Mouse (Mus musculus): Measurements from ENCODE around the gene Npas3. TPM values are rescaled to one million over a fixed set of nuclear protein-coding genes. Genes with fewer than 3 reads are reported as not detected.

The Npas3 gene
- total RNA-seq, 2 experiments from 2014 or later: 43.7 to 47.4 TPM

DNA sequence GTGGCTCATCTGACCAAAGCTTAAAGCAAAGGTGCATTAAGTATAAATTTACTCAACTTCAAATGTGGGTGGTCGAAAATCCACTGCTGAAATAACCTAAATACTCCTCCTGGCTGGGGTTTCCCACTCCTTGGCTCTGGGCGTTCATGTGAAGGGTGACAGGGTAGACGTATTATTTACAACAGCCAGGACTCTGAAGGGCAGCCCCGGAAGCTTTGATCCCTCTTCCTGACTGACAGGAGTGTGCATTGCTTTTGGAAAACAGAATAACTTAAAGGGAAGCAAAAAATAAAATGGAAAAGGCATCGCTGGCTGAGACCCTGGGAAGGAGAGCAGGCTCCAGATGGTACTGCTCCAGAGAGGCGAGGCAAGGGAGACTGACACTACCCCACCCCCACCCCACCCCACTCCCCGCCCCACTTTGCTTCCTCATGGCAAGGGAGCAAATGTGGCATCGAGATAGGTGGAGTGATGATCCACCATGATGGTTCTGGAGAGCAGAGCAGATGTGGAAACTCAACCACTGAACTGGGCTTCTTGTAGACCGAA is 794.6 kb downstream of the Npas3 start:
- intact Hi-C loops (cut with DNase I): loop anchor here (10.0 kb wide), 1 partner anchor 998 kb away; no protein-coding TSS in a partner anchor
- no peak for DNase-seq

GRCm38 (mm10) chr12:54044606-54045334 is 796.3 kb downstream of the Npas3 start:
- no peak for DNase-seq
- intact Hi-C loops (cut with DNase I): loop anchor here (10.0 kb wide), 1 partner anchor 1000 kb away; no protein-coding TSS in a partner anchor

- DNase-seq: no peak
- intact Hi-C loops (cut with DNase I): loop anchor here (10.0 kb wide), 1 partner anchor 1001 kb away; no protein-coding TSS in a partner anchor
Measured at GRCm38 (mm10) chr12:54045360-54045759, 796.9 kb downstream of the Npas3 start.

DNA sequence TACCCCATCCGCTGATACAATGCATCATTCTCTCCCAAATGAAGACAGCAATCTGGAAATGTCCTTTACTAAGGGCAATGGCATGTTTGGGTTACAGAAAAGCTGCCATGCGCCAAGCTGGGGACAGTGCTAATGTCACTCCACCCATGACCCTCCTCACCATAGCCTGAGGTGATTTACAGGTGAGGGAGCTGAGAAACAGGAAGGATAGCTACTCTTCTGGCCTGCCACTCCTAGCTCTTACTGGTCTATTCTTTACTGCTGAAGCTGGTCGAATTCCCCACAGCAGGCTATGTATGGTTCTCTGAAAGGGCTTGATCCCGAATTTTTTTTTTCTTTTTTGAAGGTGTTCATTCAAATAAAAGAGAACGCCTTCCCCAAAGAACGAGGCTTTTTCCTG is 798.3 kb downstream of the Npas3 start:
- no peak for DNase-seq
- intact Hi-C loops (cut with DNase I): loop anchor here (10.0 kb wide), 1 partner anchor 1002 kb away; no protein-coding TSS in a partner anchor

- no peak for DNase-seq
- intact Hi-C loops (cut with DNase I): loop anchor here (10.0 kb wide), 1 partner anchor 1003 kb away; no protein-coding TSS in a partner anchor
Measured at GRCm38 (mm10) chr12:54048126-54048525, 799.6 kb downstream of the Npas3 start.

DNA sequence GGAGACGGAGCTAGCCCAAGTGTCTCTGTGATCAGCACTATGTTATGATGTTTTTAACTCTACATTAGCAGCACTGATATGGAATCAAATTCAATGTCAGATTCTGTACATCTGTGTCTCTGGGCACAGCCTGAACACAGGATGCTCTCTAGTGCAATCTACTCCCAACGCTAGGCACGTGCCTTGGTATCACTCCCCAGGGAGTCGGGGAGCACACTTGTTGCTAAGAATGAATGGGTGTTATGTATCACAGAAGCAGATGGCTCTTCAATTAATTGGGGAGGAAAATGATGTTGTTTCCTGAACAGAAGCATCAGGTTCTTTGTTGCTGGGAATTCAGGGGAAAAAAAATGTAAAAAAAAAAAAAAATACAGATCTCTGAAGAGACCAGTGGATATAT is 801.4 kb downstream of the Npas3 start:
- DNase-seq: no peak
- intact Hi-C loops (cut with DNase I): loop anchor here (10.0 kb wide), 1 partner anchor 1005 kb away; no protein-coding TSS in a partner anchor

- DNase-seq: no peak
- intact Hi-C loops (cut with DNase I): no loop called here
Measured at GRCm38 (mm10) chr12:54052939-54053338, 804.5 kb downstream of the Npas3 start.

DNA sequence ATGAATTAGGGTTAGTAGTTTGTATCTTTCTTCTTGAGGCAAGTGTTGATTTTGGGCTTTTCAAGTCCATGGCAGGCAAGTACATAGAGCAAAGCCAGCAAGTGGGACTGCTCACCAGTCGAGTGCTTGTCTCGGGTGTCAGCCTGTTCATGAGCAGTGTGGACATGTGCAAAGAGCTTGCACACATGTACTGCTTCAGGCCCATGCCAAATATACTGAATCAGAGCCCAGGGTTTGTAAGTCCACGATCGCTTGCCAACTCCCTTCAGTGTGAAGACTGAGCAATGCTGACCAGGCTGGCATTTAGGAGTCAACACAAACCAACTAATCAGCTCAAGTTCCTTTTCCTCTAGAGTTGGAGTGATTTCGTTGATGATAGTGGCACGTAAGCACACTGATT is 805.1 kb downstream of the Npas3 start:
- intact Hi-C loops (cut with DNase I): no loop called here
- DNase-seq: peak; percentile 20

- peak; percentile 90 for DNase-seq
- intact Hi-C loops (cut with DNase I): loop anchor here (5.0 kb wide), 2 partner anchors 808 to 1143 kb away; no protein-coding TSS in a partner anchor
Measured at GRCm38 (mm10) chr12:54060732-54061131, 812.3 kb downstream of the Npas3 start.

GRCm38 (mm10) chr12:54061168-54061567 is 812.7 kb downstream of the Npas3 start:
- no peak for DNase-seq
- intact Hi-C loops (cut with DNase I): loop anchor here (5.0 kb wide), 2 partner anchors 809 to 1144 kb away; no protein-coding TSS in a partner anchor

DNA sequence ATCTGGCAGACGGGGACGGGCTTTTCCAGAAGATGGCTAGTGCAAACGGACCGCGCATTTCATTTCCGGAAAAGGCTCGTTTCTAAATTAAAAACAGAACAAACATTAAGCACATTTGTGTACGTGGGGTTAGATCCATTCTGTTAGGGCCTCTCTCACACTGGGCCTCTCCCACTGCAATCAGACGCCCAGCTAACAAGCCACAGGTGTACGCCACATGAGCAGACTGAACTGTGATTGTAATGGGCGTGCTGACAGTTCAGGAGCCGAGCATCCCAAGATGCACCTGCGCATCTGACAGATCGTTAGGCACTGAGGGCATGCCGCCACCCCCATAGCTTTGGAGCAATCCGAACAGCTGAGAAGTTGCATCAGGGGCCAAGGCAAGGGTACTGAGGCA is 816.5 kb downstream of the Npas3 start:
- no peak for DNase-seq
- intact Hi-C loops (cut with DNase I): loop anchor here (5.0 kb wide), 2 partner anchors 813 to 1148 kb away; no protein-coding TSS in a partner anchor

DNA sequence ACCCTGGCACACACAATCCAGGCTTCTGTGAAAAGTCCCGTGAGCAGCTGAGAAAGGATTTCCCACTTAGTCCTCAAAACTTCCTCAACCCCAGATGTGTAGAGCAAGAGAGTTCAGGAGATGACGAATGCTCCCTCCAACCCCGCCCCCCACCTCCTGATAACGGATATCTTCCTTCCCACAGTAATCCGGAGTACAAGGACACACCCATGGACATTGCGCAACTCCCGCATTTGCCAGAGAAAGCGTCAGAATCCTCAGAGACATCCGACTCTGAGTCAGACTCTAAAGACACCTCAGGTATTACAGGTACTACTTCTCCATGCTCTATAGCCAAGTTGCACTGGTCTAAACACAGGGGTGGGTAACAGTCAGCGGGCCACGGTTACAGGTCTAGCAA is 817.1 kb downstream of the Npas3 start:
- intact Hi-C loops (cut with DNase I): no loop called here
- DNase-seq: no peak

DNA sequence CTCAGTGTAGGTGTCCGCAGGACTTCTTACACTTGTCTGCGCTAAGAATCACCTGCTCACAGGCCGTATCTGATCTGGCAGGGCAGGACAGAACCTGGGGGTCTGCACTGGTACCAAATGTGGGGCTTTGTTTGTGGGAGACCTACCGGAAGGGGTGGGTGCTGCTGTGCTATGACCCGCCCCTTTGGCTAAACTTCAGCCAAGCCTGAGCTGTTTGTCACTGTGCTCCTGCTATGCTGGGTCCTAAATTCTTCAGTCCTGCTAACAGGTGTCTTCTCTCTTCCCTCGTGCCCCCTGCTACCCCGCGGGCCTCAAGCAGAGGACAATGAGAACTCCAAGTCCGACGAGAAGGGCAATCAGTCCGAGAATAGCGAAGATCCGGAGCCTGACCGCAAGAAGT is 818.9 kb downstream of the Npas3 start:
- DNase-seq: no peak
- intact Hi-C loops (cut with DNase I): no loop called here

DNA sequence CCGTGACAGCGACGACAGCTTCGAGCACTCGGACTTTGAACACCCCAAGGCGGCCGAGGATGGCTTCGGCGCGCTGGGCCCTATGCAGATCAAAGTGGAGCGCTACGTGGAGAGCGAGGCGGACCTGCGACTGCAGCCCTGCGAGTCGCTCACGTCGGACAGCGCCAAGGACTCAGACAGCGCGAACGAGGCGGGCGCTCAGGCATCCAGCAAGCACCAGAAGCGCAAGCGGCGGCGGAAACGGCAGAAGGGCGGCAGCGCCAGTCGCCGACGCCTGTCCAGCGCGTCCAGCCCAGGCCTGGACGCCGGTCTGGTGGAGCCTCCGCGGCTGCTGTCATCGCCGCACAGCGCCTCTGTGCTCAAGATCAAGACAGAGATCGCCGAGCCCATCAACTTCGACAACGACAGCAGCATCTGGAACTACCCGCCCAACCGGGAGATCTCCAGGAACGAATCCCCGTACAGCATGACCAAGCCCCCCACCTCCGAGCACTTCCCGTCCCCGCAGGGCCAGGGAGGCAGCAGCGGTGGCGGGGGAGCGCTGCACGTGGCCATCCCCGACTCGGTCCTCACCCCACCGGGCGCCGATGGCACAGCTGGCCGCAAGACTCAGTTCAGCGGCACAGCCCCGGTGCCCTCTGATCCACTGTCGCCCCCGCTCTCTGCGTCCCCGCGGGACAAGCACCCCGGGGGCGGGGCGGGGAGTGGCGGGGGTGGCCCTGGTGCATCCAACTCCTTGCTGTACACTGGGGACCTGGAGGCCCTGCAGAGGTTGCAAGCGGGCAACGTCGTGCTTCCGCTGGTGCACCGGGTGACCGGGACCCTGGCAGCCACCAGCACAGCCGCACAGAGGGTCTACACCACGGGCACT is 819.6 kb downstream of the Npas3 start:
- DNase-seq: peak; percentile 30

GRCm38 (mm10) chr12:54068757-54069146 is 820.3 kb downstream of the Npas3 start:
- intact Hi-C loops (cut with DNase I): no loop called here
- peak; percentile 13 for DNase-seq

More for the DNA sequence above, 819.6 kb downstream of the Npas3 start:
- intact Hi-C loops (cut with DNase I): no loop called here

DNA sequence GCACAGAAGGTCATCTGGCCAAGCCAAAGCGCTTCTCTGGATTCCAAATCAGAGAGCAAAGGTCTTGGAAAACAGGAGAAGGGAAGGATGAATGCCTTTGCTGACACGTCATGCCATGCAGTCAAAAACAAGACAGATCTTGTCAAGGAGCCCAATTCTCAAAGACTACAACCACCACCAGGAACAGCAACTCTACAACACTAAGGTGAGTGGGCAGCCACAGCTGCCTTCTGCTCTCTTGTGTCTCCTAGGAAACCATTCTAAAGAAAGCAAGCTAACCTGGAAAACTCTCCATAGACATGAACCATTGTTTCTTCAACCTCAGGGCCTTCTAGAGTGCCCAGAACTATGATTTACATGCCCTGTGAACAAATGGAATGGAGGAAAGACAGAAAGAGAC is 825.5 kb downstream of the Npas3 start:
- no peak for DNase-seq
- intact Hi-C loops (cut with DNase I): no loop called here

DNA sequence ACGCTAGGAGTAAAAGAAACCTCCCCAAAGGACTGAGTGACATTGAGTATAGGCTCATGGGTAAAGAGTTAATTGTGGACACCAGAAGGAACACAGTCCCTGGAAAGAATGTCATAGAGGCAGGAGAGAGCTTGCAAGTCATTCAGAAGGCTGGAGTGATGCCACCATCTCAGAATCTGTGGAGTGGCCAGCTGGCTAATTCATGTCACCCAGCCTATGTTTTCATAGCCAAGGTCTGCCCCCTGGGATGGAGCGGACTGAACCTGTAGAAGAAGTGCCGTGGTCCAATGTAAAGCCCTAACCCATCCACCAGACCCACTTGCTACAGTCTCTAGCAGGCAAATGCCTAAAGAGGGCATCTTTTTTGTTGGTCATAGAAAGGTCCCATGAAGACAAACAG is 832.5 kb downstream of the Npas3 start:
- peak; percentile 14 for DNase-seq
- intact Hi-C loops (cut with DNase I): no loop called here

GRCm38 (mm10) chr12:54093729-54094128 is 845.3 kb downstream of the Npas3 start:
- DNase-seq: no peak

DNA sequence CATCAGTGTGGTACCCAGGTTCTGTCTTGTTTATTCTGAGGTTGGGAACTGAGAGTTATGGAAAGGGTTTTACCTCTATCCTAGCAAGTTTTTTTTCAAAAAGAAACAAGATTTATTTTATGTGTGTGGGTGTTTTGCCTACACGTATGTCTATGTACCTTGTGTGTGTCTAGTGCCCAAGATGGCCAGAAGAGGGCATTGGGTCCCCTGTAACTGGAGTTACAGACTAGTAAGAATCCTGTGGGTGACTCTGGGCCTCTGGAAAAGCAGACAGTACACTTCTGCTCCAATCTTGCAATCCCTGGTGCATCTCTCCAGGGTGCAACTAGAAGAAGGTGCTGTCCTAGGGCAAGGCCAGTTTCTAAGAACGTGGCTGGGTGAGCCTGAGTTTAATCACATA is 848.0 kb downstream of the Npas3 start:
- DNase-seq: no peak
- intact Hi-C loops (cut with DNase I): loop anchor here (5.0 kb wide), 1 partner anchor 256 kb away; no protein-coding TSS in a partner anchor

More at GRCm38 (mm10) chr12:54093729-54094128, 845.3 kb downstream of the Npas3 start:
- intact Hi-C loops (cut with DNase I): no loop called here

- intact Hi-C loops (cut with DNase I): loop anchor here (5.0 kb wide), 1 partner anchor 254 kb away; no protein-coding TSS in a partner anchor
- no peak for DNase-seq
Measured at GRCm38 (mm10) chr12:54098136-54098535, 849.7 kb downstream of the Npas3 start.

- DNase-seq: peak; percentile 81
- intact Hi-C loops (cut with DNase I): loop anchor here (5.0 kb wide), 1 partner anchor 254 kb away; no protein-coding TSS in a partner anchor
Measured at GRCm38 (mm10) chr12:54098785-54099184, 850.3 kb downstream of the Npas3 start.

Measured in left cerebral cortex, postnatal 4 days (tissue).